Mouse (Mus musculus) naive thymus-derived CD4-positive, alpha-beta T cell, adult 2 months (primary cell): ENCODE measurements around the gene Gm4340.
"Not testable (repeated sequence)": the region's sequence is repeated elsewhere in the genome, so short reads cannot be mapped to it uniquely, and the experiment has no call there.

Experiments used
- DNase-seq: peaks from one replicate; pipeline ENCODE4 v3.0.0-alpha.2; 2011; ENCODE audit warnings: low read depth

Gm4340 gene

DNA sequence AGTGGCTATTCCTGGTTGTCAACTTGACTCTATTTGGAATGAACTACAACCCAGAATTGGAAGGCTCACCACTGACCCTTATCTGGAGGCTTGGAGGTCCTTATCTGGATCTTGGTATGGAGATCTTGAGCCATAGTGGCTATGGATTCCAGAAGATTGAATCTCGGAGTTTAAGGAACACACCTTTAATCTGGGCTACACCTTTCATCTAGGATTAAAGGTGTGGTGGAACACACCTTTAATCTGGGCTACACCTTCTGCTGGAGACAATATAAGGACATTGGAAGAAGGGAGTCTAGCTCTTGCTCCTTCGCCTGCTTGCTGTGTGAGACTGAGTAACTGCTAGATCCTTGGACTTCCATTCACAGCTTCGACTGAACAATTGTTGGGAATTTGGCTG lies at the start of gene Gm4340:
Gene Gm4340 (plus strand): TSS at position 301 of the 400 bp plus-strand sequence.
- not testable (repeated sequence) for DNase-seq

DNA sequence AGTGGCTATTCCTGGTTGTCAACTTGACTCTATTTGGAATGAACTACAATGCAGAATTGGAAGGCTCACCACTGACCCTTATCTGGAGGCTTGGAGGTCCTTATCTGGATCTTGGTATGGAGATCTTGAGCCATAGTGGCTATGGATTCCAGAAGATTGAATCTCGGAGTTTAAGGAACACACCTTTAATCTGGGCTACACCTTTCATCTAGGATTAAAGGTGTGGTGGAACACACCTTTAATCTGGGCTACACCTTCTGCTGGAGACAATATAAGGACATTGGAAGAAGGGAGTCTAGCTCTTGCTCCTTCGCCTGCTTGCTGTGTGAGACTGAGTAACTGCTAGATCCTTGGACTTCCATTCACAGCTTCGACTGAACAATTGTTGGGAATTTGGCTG lies 42.6 kb upstream of the Gm4340 start, which contains the start of gene Gm6763:
Gene Gm6763 (plus strand): TSS at position 301 of the 400 bp plus-strand sequence.
- not testable (repeated sequence) for DNase-seq

DNA sequence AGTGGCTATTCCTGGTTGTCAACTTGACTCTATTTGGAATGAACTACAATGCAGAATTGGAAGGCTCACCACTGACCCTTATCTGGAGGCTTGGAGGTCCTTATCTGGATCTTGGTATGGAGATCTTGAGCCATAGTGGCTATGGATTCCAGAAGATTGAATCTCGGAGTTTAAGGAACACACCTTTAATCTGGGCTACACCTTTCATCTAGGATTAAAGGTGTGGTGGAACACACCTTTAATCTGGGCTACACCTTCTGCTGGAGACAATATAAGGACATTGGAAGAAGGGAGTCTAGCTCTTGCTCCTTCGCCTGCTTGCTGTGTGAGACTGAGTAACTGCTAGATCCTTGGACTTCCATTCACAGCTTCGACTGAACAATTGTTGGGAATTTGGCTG lies 34.1 kb upstream of the Gm4340 start, which contains the start of gene Gm8764:
Gene Gm8764 (plus strand): TSS at position 301 of the 400 bp plus-strand sequence.
- not testable (repeated sequence) for DNase-seq

DNA sequence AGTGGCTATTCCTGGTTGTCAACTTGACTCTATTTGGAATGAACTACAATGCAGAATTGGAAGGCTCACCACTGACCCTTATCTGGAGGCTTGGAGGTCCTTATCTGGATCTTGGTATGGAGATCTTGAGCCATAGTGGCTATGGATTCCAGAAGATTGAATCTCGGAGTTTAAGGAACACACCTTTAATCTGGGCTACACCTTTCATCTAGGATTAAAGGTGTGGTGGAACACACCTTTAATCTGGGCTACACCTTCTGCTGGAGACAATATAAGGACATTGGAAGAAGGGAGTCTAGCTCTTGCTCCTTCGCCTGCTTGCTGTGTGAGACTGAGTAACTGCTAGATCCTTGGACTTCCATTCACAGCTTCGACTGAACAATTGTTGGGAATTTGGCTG lies 25.6 kb upstream of the Gm4340 start, which contains the start of gene Gm21304:
Gene Gm21304 (plus strand): TSS at position 301 of the 400 bp plus-strand sequence.
- not testable (repeated sequence) for DNase-seq

DNA sequence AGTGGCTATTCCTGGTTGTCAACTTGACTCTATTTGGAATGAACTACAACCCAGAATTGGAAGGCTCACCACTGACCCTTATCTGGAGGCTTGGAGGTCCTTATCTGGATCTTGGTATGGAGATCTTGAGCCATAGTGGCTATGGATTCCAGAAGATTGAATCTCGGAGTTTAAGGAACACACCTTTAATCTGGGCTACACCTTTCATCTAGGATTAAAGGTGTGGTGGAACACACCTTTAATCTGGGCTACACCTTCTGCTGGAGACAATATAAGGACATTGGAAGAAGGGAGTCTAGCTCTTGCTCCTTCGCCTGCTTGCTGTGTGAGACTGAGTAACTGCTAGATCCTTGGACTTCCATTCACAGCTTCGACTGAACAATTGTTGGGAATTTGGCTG lies 17.1 kb upstream of the Gm4340 start, which contains the start of gene Gm21312:
Gene Gm21312 (plus strand): TSS at position 301 of the 400 bp plus-strand sequence.
- not testable (repeated sequence) for DNase-seq

DNA sequence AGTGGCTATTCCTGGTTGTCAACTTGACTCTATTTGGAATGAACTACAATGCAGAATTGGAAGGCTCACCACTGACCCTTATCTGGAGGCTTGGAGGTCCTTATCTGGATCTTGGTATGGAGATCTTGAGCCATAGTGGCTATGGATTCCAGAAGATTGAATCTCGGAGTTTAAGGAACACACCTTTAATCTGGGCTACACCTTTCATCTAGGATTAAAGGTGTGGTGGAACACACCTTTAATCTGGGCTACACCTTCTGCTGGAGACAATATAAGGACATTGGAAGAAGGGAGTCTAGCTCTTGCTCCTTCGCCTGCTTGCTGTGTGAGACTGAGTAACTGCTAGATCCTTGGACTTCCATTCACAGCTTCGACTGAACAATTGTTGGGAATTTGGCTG lies 8.6 kb upstream of the Gm4340 start, which contains the start of gene Gm20765:
Gene Gm20765 (plus strand): TSS at position 301 of the 400 bp plus-strand sequence.
- DNase-seq, result not testable (repeated sequence)

DNA sequence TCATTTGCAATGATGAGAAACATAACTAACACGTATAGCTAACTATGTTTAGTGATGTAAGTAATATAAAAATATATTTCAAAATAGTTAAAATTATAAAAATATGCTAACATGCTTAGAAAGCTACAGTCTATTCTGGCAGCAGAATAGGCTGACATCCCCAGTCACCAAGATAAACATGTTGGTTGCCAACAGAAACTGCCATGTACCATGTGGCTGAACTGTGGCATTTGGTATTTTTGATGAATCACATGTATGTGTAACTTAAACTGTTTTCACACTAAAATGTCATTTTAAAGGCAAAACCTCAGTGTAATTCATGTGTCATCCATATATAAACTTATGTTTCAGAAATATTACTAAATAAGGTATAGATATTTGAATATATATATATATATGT lies 15.8 kb downstream of the Gm4340 start:
- no peak for DNase-seq

DNA sequence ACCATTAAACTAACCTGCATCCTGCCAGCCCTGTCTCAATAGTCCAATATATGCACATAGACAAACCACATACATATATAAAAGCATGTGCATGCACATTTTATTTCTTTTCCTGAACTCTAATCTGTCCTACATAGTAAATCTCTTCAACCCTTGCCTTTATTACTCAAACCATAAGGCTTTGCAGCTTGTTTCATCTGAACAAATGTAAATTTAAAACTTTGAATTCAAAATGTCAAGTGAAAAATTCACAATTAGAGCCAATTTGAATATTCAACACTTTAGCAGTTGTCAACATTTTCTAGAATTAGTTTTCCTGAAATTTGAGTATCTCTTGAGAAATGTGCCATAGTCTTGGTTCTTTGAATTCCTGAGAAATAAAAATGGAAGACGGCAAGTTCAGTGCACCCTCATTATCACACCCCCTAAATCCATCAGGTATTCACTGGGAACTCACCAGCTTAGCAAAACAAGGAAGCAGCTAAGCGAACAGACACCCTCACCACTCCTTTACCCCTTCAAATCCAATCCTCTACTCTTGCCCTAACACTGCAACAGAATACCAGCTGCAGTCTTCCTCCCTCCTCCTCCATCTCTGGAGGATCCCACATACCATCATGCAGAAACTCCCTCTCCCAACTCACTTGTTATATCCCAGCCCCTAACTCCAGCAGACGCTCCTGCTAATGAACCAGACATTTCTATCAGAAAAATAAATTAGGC lies 16.6 kb downstream of the Gm4340 start:
- no peak for DNase-seq

DNA sequence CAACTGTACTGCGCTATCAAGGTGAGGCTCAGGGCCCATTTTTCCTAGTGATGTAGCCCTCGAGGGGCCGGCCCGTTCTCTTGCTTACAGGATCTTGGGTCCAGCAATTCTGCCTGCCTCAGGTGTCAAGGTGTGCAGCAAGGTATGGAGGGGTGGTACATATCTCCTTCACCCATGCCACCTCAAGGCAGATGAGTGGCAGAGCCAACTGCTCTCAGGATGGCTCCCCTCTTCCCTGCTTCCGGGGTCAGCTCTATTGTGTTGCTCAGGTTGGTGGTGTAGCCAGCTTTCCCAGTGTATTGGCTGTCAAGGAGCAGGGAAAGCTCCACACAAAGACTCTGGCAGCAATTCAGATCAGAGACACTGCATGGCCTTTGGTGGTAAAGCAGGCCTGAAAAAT lies 20.7 kb downstream of the Gm4340 start:
- no peak for DNase-seq

DNA sequence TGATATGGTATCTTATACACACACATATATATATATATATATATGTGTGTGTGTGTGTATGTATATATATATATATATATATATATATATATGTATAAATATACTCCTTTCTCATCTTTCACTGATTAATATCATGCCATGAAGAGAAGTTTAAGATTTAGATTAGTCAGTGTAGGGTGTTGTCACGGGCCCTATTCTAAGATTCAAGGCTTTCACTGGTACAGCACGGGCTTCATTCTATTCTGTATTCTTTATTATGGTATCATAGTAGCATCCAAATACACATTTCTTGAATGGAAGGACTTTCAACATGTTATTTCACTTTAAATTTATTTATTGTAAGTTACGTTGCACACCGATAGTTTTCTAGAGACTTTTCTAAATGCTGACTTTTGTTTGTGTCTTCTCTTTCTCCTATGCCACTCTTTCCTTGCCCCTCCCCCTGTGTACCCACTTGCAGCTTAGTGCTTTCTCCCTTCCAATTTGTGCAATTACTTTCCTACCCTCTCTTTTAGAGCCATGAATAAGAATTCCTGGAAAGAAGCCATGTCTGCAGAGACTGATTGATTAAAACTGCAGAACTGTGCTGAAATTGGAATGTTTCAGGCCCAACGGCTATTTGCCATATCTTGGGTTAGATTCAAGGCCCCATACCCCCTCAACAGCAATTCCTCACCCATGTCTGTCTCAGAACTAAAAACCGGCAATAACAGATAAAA lies 26.6 kb downstream of the Gm4340 start:
- DNase-seq, result no peak
